Mouse (Mus musculus): ENCODE measurements at regions not wholly inside any gene's neighbourhood (a gene's known extent, or its start where the extent isn't known, plus 50 kb on each side); places are given as distances from the start of the nearest gene placed in this dataset.

DNA sequence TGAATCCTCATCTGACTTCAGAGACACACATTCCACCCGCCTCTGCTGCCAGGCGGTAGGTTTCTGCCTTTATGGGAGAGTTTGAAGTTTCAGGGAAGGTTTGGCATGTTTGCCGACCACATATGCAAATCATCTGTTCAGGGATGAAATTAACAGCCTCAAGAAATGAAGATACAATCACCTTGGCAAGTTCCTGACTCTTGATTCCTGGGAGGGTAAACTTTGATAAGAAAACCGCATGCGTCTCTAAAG lies 2636.0 kb upstream of the Gm7489 start:
- intact Hi-C loops (cut with DNase I) = loop anchor here (5.0 kb wide), 1 partner anchor 539 kb away; no protein-coding TSS in a partner anchor
- DNase-seq = no peak

GRCm38 (mm10) chr15:51254143-51254542 lies 2630.6 kb upstream of the Gm7489 start:
- no peak for DNase-seq
- intact Hi-C loops (cut with DNase I) = no loop called here

DNA sequence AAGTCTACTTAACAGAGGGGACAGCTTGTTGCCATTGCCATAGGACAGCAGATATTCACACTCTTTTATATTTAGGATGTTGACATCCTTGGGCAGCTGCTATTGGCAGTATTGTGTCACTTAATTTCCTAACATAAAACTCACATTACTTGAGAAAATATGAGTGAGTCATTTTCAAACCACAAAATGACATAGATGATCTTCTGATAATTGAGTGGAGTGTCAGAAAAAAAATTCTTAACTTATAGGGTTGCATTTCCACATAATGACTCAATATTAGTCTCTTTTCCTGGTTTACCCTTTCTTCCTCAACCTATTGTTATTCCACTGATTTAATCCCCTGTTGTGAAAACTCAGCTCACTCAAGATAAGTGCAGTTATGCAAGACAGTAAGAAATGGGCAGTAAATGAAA lies 2629.5 kb upstream of the Gm7489 start:
- intact Hi-C loops (cut with DNase I) = no loop called here
- no peak for DNase-seq

- intact Hi-C loops (cut with DNase I) = no loop called here
- no peak for DNase-seq
These were observed 2628.0 kb upstream of the Gm7489 start for GRCm38 (mm10) chr15:51256681-51257080.

GRCm38 (mm10) chr15:51264599-51265163 lies 2620.0 kb upstream of the Gm7489 start:
- DNase-seq = no peak
- intact Hi-C loops (cut with DNase I) = no loop called here

- no peak for DNase-seq
- intact Hi-C loops (cut with DNase I) = no loop called here
These were observed 2618.7 kb upstream of the Gm7489 start for GRCm38 (mm10) chr15:51265971-51266370.

DNA sequence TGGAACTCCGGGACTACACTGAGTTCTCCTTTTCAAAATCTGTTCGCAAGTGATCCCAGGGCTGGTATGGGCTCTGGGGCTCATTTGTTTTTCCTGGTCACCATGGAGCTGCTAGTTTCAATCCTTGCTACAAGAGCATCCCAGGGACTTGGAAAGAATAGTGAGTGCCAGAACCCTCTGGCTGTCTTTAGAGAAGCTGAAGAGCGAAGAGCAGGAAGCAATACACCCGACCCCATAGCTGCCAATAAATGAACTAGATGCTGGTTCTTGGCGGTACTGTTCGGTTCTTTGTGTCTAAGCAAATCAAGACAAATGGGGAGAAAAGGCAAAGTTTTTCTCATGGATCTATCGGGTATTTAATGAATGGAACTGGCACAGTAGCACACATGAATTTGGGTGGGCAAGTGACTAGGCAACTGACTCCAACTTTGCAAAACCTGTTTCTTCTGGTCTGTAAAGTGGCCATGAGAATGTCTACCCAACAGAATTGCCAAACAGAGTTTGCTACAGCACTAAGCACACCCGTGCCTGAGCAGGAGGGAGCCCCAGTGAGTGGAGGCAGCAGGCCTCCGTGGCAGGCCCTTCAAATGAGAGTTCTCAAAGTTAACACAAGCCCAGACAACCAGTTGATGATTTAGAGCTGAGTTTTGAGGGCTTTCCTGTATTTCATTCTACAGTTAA lies 2612.9 kb upstream of the Gm7489 start:
- peak in 1 of 2 experiments; percentile 4 for DNase-seq
- intact Hi-C loops (cut with DNase I) = no loop called here

GRCm38 (mm10) chr15:51285334-51285733 lies 2599.4 kb upstream of the Gm7489 start:
- intact Hi-C loops (cut with DNase I) = loop anchor here (5.0 kb wide), 1 partner anchor 937 kb away; no protein-coding TSS in a partner anchor
- DNase-seq = no peak

GRCm38 (mm10) chr15:51286352-51286751 lies 2598.4 kb upstream of the Gm7489 start:
- no peak for DNase-seq
- intact Hi-C loops (cut with DNase I) = loop anchor here (5.0 kb wide), 1 partner anchor 936 kb away; no protein-coding TSS in a partner anchor

GRCm38 (mm10) chr15:51288911-51289432 lies 2595.7 kb upstream of the Gm7489 start:
- intact Hi-C loops (cut with DNase I) = loop anchor here (5.0 kb wide), 1 partner anchor 933 kb away; no protein-coding TSS in a partner anchor
- DNase-seq = no peak

GRCm38 (mm10) chr15:51289916-51290315 lies 2594.8 kb upstream of the Gm7489 start:
- intact Hi-C loops (cut with DNase I) = loop anchor here (5.0 kb wide), 1 partner anchor 932 kb away; no protein-coding TSS in a partner anchor
- no peak for DNase-seq

GRCm38 (mm10) chr15:51291183-51291582 lies 2593.5 kb upstream of the Gm7489 start:
- intact Hi-C loops (cut with DNase I) = no loop called here
- no peak for DNase-seq

- intact Hi-C loops (cut with DNase I) = no loop called here
These were observed 2587.9 kb upstream of the Gm7489 start for GRCm38 (mm10) chr15:51296841-51297240.

DNA sequence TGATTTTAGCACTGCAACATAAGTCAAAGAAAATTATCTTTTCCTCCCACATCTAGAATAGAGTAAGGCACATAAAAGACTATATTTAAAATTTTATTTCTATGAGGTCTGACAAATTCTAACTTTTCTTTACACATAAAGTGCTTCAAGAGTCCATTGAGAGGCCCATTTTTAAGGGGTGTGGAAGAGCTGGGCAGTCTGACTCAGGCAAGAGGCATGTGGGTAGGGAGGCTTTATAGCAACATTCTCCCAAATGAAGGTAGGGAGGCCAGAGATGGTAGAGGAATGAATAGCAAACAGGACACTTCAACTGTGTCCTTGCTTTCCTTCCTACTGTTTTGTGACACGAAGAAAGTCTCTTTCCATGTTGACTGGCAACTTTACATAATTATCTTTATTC lies 2566.6 kb upstream of the Gm7489 start:
- DNase-seq = no peak
- intact Hi-C loops (cut with DNase I) = no loop called here

More at GRCm38 (mm10) chr15:51296841-51297240, 2587.9 kb upstream of the Gm7489 start:
- no peak for DNase-seq

- peak; percentile 20 to 56 for DNase-seq
- intact Hi-C loops (cut with DNase I) = no loop called here
These were observed 2565.9 kb upstream of the Gm7489 start for GRCm38 (mm10) chr15:51318760-51319159.

DNA sequence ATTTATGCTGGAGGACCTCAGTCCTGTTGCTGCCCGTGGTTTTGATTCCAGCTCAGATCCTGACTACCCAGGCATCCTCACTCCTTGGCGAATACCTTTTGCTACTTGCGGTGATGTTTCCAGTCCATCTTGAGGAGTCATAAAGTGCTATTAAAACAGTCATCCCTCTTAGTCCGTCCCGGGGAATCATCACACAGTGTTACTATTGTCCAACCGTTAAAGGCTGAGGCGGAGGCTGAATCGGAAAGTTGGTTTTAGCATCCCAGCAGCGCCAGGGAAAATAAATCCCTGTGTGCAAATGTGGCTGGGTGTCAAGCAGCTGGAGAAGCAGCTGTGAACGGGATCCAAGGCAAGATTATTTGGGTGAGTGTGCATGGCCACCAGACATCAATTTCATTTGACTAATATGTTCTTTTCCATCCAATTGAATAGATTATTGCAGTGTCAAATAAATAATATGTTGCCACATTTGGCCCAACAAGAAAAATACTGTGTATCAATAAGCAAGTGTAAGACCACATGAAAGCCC lies 2564.3 kb upstream of the Gm7489 start:
- DNase-seq = peak; percentile 13 to 19
- intact Hi-C loops (cut with DNase I) = no loop called here

DNA sequence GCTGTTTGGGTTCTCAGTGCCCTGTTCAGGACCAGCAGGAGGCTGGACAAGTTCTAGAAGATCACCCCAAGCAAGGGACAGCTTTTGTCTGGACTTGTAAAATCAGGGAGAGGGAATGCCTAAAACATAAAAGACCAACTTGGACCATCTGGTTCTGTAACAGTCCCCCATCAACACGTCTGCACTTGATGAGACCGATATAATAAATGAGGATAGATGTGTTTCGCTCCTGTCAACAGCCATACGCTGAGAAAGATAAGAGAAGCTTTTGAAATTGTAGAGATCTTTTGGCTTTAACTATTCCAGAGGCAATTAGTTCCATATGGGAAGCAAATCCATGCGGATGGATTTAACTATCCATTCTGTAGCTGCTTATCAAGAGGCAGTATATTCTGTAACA lies 2561.4 kb upstream of the Gm7489 start:
- intact Hi-C loops (cut with DNase I) = no loop called here
- no peak for DNase-seq

- intact Hi-C loops (cut with DNase I) = no loop called here
- no peak for DNase-seq
These were observed 2560.5 kb upstream of the Gm7489 start for GRCm38 (mm10) chr15:51324211-51324610.

DNA sequence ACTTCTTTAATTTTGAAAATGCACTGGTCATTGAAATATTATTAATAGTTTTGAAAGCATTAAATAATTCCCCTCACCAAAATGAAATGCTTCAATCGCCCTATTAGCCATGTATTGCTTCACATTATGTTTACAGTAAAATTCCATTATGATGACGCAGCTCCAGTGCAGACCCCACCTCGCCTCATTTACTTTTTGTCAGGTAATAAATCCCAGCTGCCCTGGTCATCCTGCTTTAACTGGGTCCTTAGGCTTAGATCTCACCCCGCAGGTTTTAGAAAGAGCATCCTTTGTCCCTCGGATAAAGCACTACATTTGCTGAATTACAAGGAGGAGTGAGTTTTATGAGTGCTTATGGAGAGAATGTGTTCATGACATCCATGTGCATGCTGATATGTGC lies 2557.0 kb upstream of the Gm7489 start:
- no peak for DNase-seq
- intact Hi-C loops (cut with DNase I) = no loop called here

- intact Hi-C loops (cut with DNase I) = no loop called here
- no peak for DNase-seq
These were observed 2548.3 kb upstream of the Gm7489 start for GRCm38 (mm10) chr15:51336441-51336840.

DNA sequence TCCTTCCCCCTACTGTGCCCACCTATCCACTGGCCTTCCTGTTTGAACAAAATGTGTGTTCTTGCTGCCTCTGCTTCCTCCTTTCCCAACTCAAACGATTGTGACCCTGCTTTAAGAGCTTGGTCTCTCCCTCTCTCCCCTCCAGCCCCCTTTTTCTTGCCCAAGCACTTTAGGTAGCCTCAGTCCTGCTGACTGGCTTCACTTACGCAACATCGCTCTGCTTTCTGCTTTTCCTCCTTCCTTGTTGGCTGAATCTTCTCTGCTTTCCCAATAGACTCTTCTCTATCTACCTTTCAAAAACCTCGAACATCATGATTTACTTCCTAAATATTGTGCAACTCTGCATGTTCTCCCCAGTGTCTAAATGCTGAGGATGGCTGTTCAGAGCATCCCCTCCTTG lies 2538.4 kb upstream of the Gm7489 start:
- intact Hi-C loops (cut with DNase I) = no loop called here
- DNase-seq = no peak

GRCm38 (mm10) chr15:51363391-51363790 lies 2521.3 kb upstream of the Gm7489 start:
- intact Hi-C loops (cut with DNase I) = no loop called here
- peak in 1 of 2 experiments; percentile 4 for DNase-seq
